Mouse (Mus musculus) limb, embryonic 13.5 days (tissue): Measurements from ENCODE around the gene Tgfbr2. TPM values are rescaled to one million over a fixed set of nuclear protein-coding genes. Genes with fewer than 3 reads are reported as not detected.

ENCODE experiments used
- ATAC-seq: fragments of 200-750 bp; cut with Nextera tagmentation; 2 replicates; pipeline ENCODE4 v1.8.0; 2017; ENCODE audit warnings: low read depth, moderate number of reproducible peaks, moderate TSS enrichment; ENCODE audit not compliant: low FRiP score
- H3K27ac ChIP-seq: fragments of 300-500 bp; sonication (generic); 2 replicates; pipeline ENCODE4 v1.5.1; 2015; ENCODE audit warnings: inconsistent platforms, mild to moderate bottlenecking, moderate library complexity
- H3K27me3 ChIP-seq: fragments of 300-500 bp; sonication (generic); 2 replicates; pipeline ENCODE4 v1.6.1; 2015; ENCODE audit warnings: mild to moderate bottlenecking, inconsistent platforms
- H3K36me3 ChIP-seq: fragments of 300-500 bp; sonication (generic); 2 replicates; pipeline ENCODE4 v1.6.1; 2015; ENCODE audit warnings: inconsistent platforms, mild to moderate bottlenecking, moderate library complexity
- H3K4me1 ChIP-seq: fragments of 300-500 bp; sonication (generic); 2 replicates; pipeline ENCODE4 v1.6.1; 2015; ENCODE audit warnings: inconsistent platforms
- H3K4me2 ChIP-seq: fragments of 300-500 bp; sonication (generic); replicated peaks from 2 replicates; pipeline ENCODE4 v1.6.1; 2015; ENCODE audit warnings: inconsistent platforms, mild to moderate bottlenecking, moderate library complexity
- H3K4me3 ChIP-seq: fragments of 300-500 bp; sonication (generic); 2 replicates; pipeline ENCODE4 v1.5.1; 2015; ENCODE audit warnings: moderate library complexity, mild to moderate bottlenecking, inconsistent platforms
- H3K9ac ChIP-seq: fragments of 300-500 bp; sonication (generic); 2 replicates; pipeline ENCODE4 v1.6.1; 2015; ENCODE audit warnings: mild to moderate bottlenecking, inconsistent platforms
- H3K9me3 ChIP-seq: fragments of 300-500 bp; sonication (generic); 2 replicates; pipeline ENCODE4 v1.6.1; 2016; ENCODE audit warnings: inconsistent platforms
- WGBS: fragments of 180-500 bp; shearing (Covaris S2); methylation state at CpG from one replicate; pipeline ENCODE4 v1.1.7; 2015; 5-methylcytosine and 5-hydroxymethylcytosine counted together
- polyA plus RNA-seq: library from polyadenylated mRNA; unstranded; fragments of >200 nt; fragmentation: Nextera tagmentation; extraction: Ambion mirVana; gene quantifications from 2 replicates; pipeline ENCODE4 v1.2.1, GENCODE M21; 2015

Gene Tgfbr2
- polyA plus RNA-seq, 1 experiment from 2014 or later = 43.1 TPM

- no peak overlapping the region for H3K27ac ChIP-seq
- no peak overlapping the region for H3K4me2 ChIP-seq
- no peak for ATAC-seq
- H3K36me3 ChIP-seq = peaks cover 6% of the 10 kb centered on the region
- no peaks in the 10 kb centered on the region for H3K9me3 ChIP-seq
- H3K4me1 ChIP-seq = peaks cover 79% of the 10 kb centered on the region
- WGBS = 73% methylated on average over 6 of the region's 6 CpGs
- no peaks in the 10 kb centered on the region for H3K27me3 ChIP-seq
- H3K4me3 ChIP-seq = no peak overlapping the region
- no peak overlapping the region for H3K9ac ChIP-seq
Observed at GRCm38 (mm10) chr9:116169067-116169466, 6.1 kb downstream of the Tgfbr2 start.

GRCm38 (mm10) chr9:116167304-116167880 is 7.8 kb downstream of the Tgfbr2 start:
- H3K9me3 ChIP-seq = peaks cover 6% of the 10 kb centered on the region
- H3K4me3 ChIP-seq = no peak overlapping the region
- H3K27ac ChIP-seq = no peak overlapping the region
- H3K27me3 ChIP-seq = no peaks in the 10 kb centered on the region
- no peak overlapping the region for H3K9ac ChIP-seq
- H3K4me1 ChIP-seq = peaks cover 66% of the 10 kb centered on the region
- H3K4me2 ChIP-seq = no peak overlapping the region
- H3K36me3 ChIP-seq = peaks cover 21% of the 10 kb centered on the region
- ATAC-seq = no peak
- WGBS = 74% methylated on average over 6 of the region's 6 CpGs

- peaks cover 58% of the 10 kb centered on the region for H3K4me1 ChIP-seq
- ATAC-seq = no peak
- H3K9ac ChIP-seq = no peak overlapping the region
- H3K27ac ChIP-seq = peak overlapping the region; percentile 64
- no peak overlapping the region for H3K4me2 ChIP-seq
- peaks cover 21% of the 10 kb centered on the region for H3K36me3 ChIP-seq
- no peak overlapping the region for H3K4me3 ChIP-seq
- 60% methylated on average over 6 of the region's 6 CpGs for WGBS
- H3K27me3 ChIP-seq = no peaks in the 10 kb centered on the region
- peaks cover 6% of the 10 kb centered on the region for H3K9me3 ChIP-seq
Observed at GRCm38 (mm10) chr9:116166363-116166762, 8.8 kb downstream of the Tgfbr2 start.

DNA sequence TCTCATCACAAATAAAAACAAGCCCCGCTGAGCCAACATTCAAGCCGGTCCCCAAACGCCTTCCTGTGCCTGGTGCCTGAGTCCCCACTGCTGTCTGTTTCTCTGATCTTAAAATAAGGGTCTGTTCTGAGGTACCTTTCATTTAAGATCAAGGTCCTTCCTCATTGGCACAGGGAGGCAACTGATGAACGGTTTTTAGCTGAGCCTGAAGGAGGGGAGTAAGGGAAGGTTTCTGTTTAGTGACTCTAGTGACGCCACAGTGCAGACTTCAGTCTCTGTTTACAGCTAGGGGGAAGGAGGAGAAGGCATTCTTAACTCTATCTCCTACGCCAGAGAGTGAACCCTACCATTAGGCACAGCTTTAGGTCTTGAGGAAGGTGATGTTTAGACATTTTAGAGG is 11.3 kb downstream of the Tgfbr2 start:
- H3K4me1 ChIP-seq = peaks cover 35% of the 10 kb centered on the region
- H3K36me3 ChIP-seq = peaks cover 29% of the 10 kb centered on the region
- 67% methylated on average over 6 of the region's 6 CpGs for WGBS
- no peaks in the 10 kb centered on the region for H3K27me3 ChIP-seq
- no peak for ATAC-seq
- H3K9me3 ChIP-seq = peaks cover 6% of the 10 kb centered on the region
- H3K4me3 ChIP-seq = no peak overlapping the region
- no peak overlapping the region for H3K27ac ChIP-seq
- no peak overlapping the region for H3K4me2 ChIP-seq
- no peak overlapping the region for H3K9ac ChIP-seq

DNA sequence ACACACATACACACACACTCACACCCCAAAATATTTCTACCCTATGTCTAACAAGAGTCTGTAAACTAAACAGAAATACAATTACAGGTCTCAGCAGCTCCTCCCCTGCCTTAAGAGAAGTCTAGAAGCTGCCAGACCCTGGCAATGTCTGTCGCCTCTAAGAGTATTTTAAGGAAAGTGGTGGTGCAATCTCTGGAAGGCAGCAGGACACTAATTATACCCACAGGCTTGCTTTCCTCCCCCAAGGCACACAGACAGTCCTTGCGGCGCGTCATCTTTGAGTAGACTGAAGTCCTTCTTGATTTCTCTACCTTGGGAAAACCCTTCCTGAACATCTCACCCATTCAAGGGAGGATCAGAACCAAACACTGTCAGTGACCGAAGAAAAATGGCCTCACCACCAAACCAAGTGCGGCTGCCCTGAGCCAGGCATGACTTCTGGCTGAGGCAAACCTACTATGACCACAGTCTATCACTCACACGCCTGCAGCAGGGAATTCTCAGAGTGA is 12.2 kb downstream of the Tgfbr2 start:
- H3K27ac ChIP-seq = no peak overlapping the region
- 95% methylated on average over 7 of the region's 7 CpGs for WGBS
- no peak for ATAC-seq
- no peaks in the 10 kb centered on the region for H3K27me3 ChIP-seq
- peaks cover 29% of the 10 kb centered on the region for H3K36me3 ChIP-seq
- H3K4me2 ChIP-seq = no peak overlapping the region
- no peak overlapping the region for H3K4me3 ChIP-seq
- H3K9ac ChIP-seq = no peak overlapping the region
- peaks cover 6% of the 10 kb centered on the region for H3K9me3 ChIP-seq
- peaks cover 25% of the 10 kb centered on the region for H3K4me1 ChIP-seq

GRCm38 (mm10) chr9:116160860-116161259 is 14.3 kb downstream of the Tgfbr2 start:
- H3K4me2 ChIP-seq = no peak overlapping the region
- peaks cover 7% of the 10 kb centered on the region for H3K9me3 ChIP-seq
- no peak for ATAC-seq
- H3K4me1 ChIP-seq = peaks cover 5% of the 10 kb centered on the region; the same call in 1 of the 2 replicates
- no peak overlapping the region for H3K9ac ChIP-seq
- H3K27me3 ChIP-seq = no peaks in the 10 kb centered on the region
- H3K27ac ChIP-seq = no peak overlapping the region
- H3K4me3 ChIP-seq = no peak overlapping the region
- H3K36me3 ChIP-seq = peaks cover 48% of the 10 kb centered on the region
- 86% methylated on average over 7 of the region's 7 CpGs for WGBS

- ATAC-seq = no peak
- H3K4me3 ChIP-seq = no peak overlapping the region
- H3K9ac ChIP-seq = no peak overlapping the region
- H3K27me3 ChIP-seq = no peaks in the 10 kb centered on the region
- 0 out of 2 replicates have a peak, but pooled peaks cover 3% of the 10 kb centered on the region for H3K4me1 ChIP-seq
- H3K36me3 ChIP-seq = peaks cover 51% of the 10 kb centered on the region
- H3K4me2 ChIP-seq = no peak overlapping the region
- 88% methylated on average over 3 of the region's 3 CpGs for WGBS
- H3K27ac ChIP-seq = no peak overlapping the region
- H3K9me3 ChIP-seq = peaks cover 13% of the 10 kb centered on the region
Observed at GRCm38 (mm10) chr9:116160067-116160466, 15.1 kb downstream of the Tgfbr2 start.

GRCm38 (mm10) chr9:116156501-116156900 is 18.7 kb downstream of the Tgfbr2 start:
- Histone ChIP-seq H3K9me3 (peaks cover 7% of the 10 kb centered on the region; the same call in 1 of the 2 replicates), H3K27ac (no peak overlapping the region), H3K36me3 (peaks cover 54% of the 10 kb centered on the region), H3K4me1 (peaks cover 21% of the 10 kb centered on the region), H3K27me3 (no peaks in the 10 kb centered on the region), H3K9ac (no peak overlapping the region), H3K4me3 (no peak overlapping the region), H3K4me2 (no peak overlapping the region)
- 89% methylated on average over 5 of the region's 5 CpGs for WGBS
- ATAC-seq = no peak

- no peak overlapping the region for H3K4me2 ChIP-seq
- no peak overlapping the region for H3K9ac ChIP-seq
- no peak overlapping the region for H3K4me3 ChIP-seq
- H3K36me3 ChIP-seq = peaks cover 51% of the 10 kb centered on the region
- ATAC-seq = no peak
- H3K27me3 ChIP-seq = no peaks in the 10 kb centered on the region
- 74% methylated on average over 4 of the region's 4 CpGs for WGBS
- H3K4me1 ChIP-seq = peaks cover 47% of the 10 kb centered on the region
- peaks cover 7% of the 10 kb centered on the region; the same call in 1 of the 2 replicates for H3K9me3 ChIP-seq
- H3K27ac ChIP-seq = no peak overlapping the region
Observed at GRCm38 (mm10) chr9:116152878-116153277, 22.3 kb downstream of the Tgfbr2 start.

GRCm38 (mm10) chr9:116150725-116151396 is 24.3 kb downstream of the Tgfbr2 start:
- H3K4me3 ChIP-seq = no peak overlapping the region
- 7% methylated on average over 7 of the region's 7 CpGs for WGBS
- H3K4me1 ChIP-seq = peaks cover 66% of the 10 kb centered on the region
- no peaks in the 10 kb centered on the region for H3K27me3 ChIP-seq
- peaks cover 41% of the 10 kb centered on the region for H3K36me3 ChIP-seq
- peaks cover 6% of the 10 kb centered on the region; the same call in 1 of the 2 replicates for H3K9me3 ChIP-seq
- H3K4me2 ChIP-seq = 0 out of 2 replicates have a peak overlapping the region, but pooled peaks have one; percentile 5
- peak; percentile 82 for ATAC-seq
- peak overlapping the region; percentile 74; the same call in 1 of the 2 replicates for H3K27ac ChIP-seq
- no peak overlapping the region for H3K9ac ChIP-seq

DNA sequence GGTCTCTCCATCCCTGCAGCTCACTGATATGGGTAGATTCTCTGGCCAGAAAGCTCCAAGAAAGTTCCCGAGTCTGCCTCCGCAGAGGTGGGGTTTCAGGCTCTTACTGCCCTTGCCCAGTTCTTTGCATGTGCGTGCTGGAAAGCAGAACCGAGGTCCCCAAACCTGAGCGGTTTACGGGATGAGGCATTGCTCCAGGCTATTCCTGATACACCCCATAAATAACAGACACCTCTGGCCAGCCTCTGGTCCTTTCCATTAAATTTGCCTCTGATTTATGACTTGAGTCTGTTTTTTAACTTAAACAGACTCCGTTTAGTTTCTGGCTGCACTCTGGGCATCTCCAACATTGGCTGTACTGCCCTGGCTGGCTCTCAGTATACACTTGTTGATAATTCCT is 26.4 kb downstream of the Tgfbr2 start:
- H3K4me1 ChIP-seq = peaks cover 72% of the 10 kb centered on the region

DNA sequence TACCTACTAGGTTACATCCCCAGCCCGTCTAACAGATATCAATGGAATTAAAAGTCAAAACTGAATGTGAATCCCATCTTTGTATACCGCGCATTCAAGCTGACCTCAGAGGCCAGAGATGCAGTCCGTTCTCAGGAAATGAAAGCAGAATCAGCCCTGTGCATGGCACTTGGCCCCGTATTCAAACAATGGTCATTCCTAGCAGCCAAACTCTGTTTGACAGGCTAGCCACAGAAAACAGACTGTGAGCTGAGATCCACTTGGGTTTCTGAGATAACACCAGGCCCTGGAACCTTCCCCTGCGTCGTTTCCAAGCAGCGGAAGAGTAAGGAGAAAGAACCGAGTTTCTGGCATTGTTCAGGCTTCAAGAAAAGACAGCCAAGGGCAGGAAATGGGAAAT is 28.9 kb downstream of the Tgfbr2 start:
- H3K27me3 ChIP-seq = no peaks in the 10 kb centered on the region
- peaks cover 51% of the 10 kb centered on the region for H3K4me1 ChIP-seq
- ATAC-seq = no peak
- no peak overlapping the region for H3K4me3 ChIP-seq
- 0 out of 2 replicates have a peak overlapping the region, but pooled peaks have one; percentile 13 for H3K9ac ChIP-seq
- peak overlapping the region; percentile 66; the same call in 1 of the 2 replicates for H3K27ac ChIP-seq
- H3K4me2 ChIP-seq = no peak overlapping the region
- H3K9me3 ChIP-seq = no peaks in the 10 kb centered on the region
- WGBS = 77% methylated on average over 9 of the region's 9 CpGs
- H3K36me3 ChIP-seq = peaks cover 19% of the 10 kb centered on the region; the same call in 1 of the 2 replicates

More for the DNA sequence above, 26.4 kb downstream of the Tgfbr2 start:
- 28% methylated on average over 7 of the region's 7 CpGs for WGBS
- H3K4me2 ChIP-seq = no peak overlapping the region
- H3K36me3 ChIP-seq = peaks cover 22% of the 10 kb centered on the region
- ATAC-seq = no peak
- no peak overlapping the region for H3K9ac ChIP-seq
- H3K9me3 ChIP-seq = no peaks in the 10 kb centered on the region
- H3K27ac ChIP-seq = peak overlapping the region; percentile 55; the same call in 1 of the 2 replicates
- H3K27me3 ChIP-seq = no peaks in the 10 kb centered on the region
- no peak overlapping the region for H3K4me3 ChIP-seq
